Mouse (Mus musculus) intestine, embryonic 16.5 days (tissue): ENCODE measurements around the gene Slc16a9. TPM values are rescaled to one million over a fixed set of nuclear protein-coding genes. Genes with fewer than 3 reads are reported as not detected.

Source experiments
- ATAC-seq: fragments of 200-750 bp; cut with Nextera tagmentation; 2 replicates; pipeline ENCODE4 v1.8.0; 2017; ENCODE audit warnings: moderate TSS enrichment, moderate library complexity
- H3K27ac ChIP-seq: fragments of 300-500 bp; sonication (generic); 2 replicates; pipeline ENCODE4 v1.5.1; 2014; ENCODE audit warnings: mild to moderate bottlenecking, low read length
- H3K27me3 ChIP-seq: fragments of 300-500 bp; sonication (generic); replicated peaks from 2 replicates; pipeline ENCODE4 v1.6.1; 2014; ENCODE audit warnings: low read length, control low read depth, mixed read lengths; ENCODE audit not compliant: control insufficient read depth, insufficient read depth
- H3K36me3 ChIP-seq: fragments of 300-500 bp; sonication (generic); 2 replicates; pipeline ENCODE4 v1.6.1; 2014; ENCODE audit warnings: low read length, control low read depth; ENCODE audit not compliant: control insufficient read depth, insufficient read depth
- H3K4me1 ChIP-seq: fragments of 300-500 bp; sonication (generic); 2 replicates; pipeline ENCODE4 v1.6.1; 2014; ENCODE audit warnings: low read length, control low read depth, mixed read lengths; ENCODE audit not compliant: control insufficient read depth, insufficient read depth
- H3K4me2 ChIP-seq: fragments of 300-500 bp; sonication (generic); 2 replicates; pipeline ENCODE4 v1.6.1; 2014; ENCODE audit warnings: low read depth, low read length, control low read depth
- H3K4me3 ChIP-seq: fragments of 300-500 bp; sonication (generic); 2 replicates; pipeline ENCODE4 v1.5.1; 2014; ENCODE audit warnings: mild to moderate bottlenecking, low read length
- H3K9ac ChIP-seq: fragments of 300-500 bp; sonication (generic); 2 replicates; pipeline ENCODE4 v1.6.1; 2014; ENCODE audit warnings: low read depth, low read length
- H3K9me3 ChIP-seq: fragments of 300-500 bp; sonication (generic); 2 replicates; pipeline ENCODE4 v1.6.1; 2016; ENCODE audit warnings: low read length, control low read depth; ENCODE audit not compliant: control insufficient read depth
- WGBS: fragments of 180-500 bp; shearing (Covaris S2); extraction: QIAGEN DNeasy Blood & Tissue Kit; methylation state at CpG from one replicate; pipeline ENCODE4 v1.1.7; 2014; 5-methylcytosine and 5-hydroxymethylcytosine counted together
- polyA plus RNA-seq: library from polyadenylated mRNA; unstranded; fragments of >200 nt; fragmentation: Nextera tagmentation; extraction: Ambion mirVana; gene quantifications from 2 replicates; pipeline ENCODE4 v1.2.1, GENCODE M21; 2015

The Slc16a9 gene
- polyA plus RNA-seq, 1 experiment from 2014 or later, result 0.50 TPM

GRCm38 (mm10) chr10:70262051-70262450, 17.2 kb downstream of the Slc16a9 start:
- Histone ChIP-seq H3K27ac (no peak overlapping the region), H3K9me3 (no peaks in the 10 kb centered on the region), H3K27me3 (no peaks in the 10 kb centered on the region), H3K4me1 (no peaks in the 10 kb centered on the region), H3K36me3 (no peaks in the 10 kb centered on the region), H3K9ac (no peak overlapping the region), H3K4me3 (no peak overlapping the region), H3K4me2 (no peak overlapping the region)
- ATAC-seq, result no peak
- 69% methylated on average over 3 of the region's 3 CpGs for WGBS

GRCm38 (mm10) chr10:70263681-70264189, 18.8 kb downstream of the Slc16a9 start:
- no peaks in the 10 kb centered on the region for H3K36me3 ChIP-seq
- no peak overlapping the region for H3K9ac ChIP-seq
- no peaks in the 10 kb centered on the region for H3K27me3 ChIP-seq
- H3K9me3 ChIP-seq, result no peaks in the 10 kb centered on the region
- no peak overlapping the region for H3K4me3 ChIP-seq
- no peaks in the 10 kb centered on the region for H3K4me1 ChIP-seq
- 75% methylated on average over 4 of the region's 4 CpGs for WGBS
- ATAC-seq, result no peak
- H3K27ac ChIP-seq, result no peak overlapping the region
- no peak overlapping the region for H3K4me2 ChIP-seq

GRCm38 (mm10) chr10:70264337-70265036, 19.6 kb downstream of the Slc16a9 start:
- Histone ChIP-seq H3K4me3 (no peak overlapping the region), H3K36me3 (no peaks in the 10 kb centered on the region), H3K27ac (no peak overlapping the region), H3K4me2 (no peak overlapping the region), H3K4me1 (no peaks in the 10 kb centered on the region), H3K9me3 (no peaks in the 10 kb centered on the region), H3K27me3 (no peaks in the 10 kb centered on the region), H3K9ac (no peak overlapping the region)
- no peak for ATAC-seq
- 84% methylated on average over 9 of the region's 9 CpGs for WGBS

- no peak for ATAC-seq
- H3K9ac ChIP-seq, result no peak overlapping the region
- WGBS, result 89% methylated on average over 6 of the region's 6 CpGs
- no peaks in the 10 kb centered on the region for H3K36me3 ChIP-seq
- no peak overlapping the region for H3K4me2 ChIP-seq
- no peaks in the 10 kb centered on the region for H3K27me3 ChIP-seq
- H3K4me1 ChIP-seq, result no peaks in the 10 kb centered on the region
- H3K4me3 ChIP-seq, result no peak overlapping the region
- H3K27ac ChIP-seq, result no peak overlapping the region
- no peaks in the 10 kb centered on the region for H3K9me3 ChIP-seq
Measured at GRCm38 (mm10) chr10:70266501-70266900, 21.6 kb downstream of the Slc16a9 start.

GRCm38 (mm10) chr10:70268581-70269446, 23.9 kb downstream of the Slc16a9 start:
- H3K4me1 ChIP-seq, result no peaks in the 10 kb centered on the region
- no peak overlapping the region for H3K27ac ChIP-seq
- no peaks in the 10 kb centered on the region for H3K36me3 ChIP-seq
- H3K27me3 ChIP-seq, result no peaks in the 10 kb centered on the region
- H3K9ac ChIP-seq, result no peak overlapping the region
- WGBS, result 74% methylated on average over 23 of the region's 23 CpGs
- no peak overlapping the region for H3K4me3 ChIP-seq
- no peaks in the 10 kb centered on the region for H3K9me3 ChIP-seq
- ATAC-seq, result no peak
- no peak overlapping the region for H3K4me2 ChIP-seq

GRCm38 (mm10) chr10:70269447-70269787, 24.5 kb downstream of the Slc16a9 start:
- Histone ChIP-seq H3K9ac (no peak overlapping the region), H3K4me3 (no peak overlapping the region), H3K4me2 (no peak overlapping the region), H3K9me3 (no peaks in the 10 kb centered on the region), H3K4me1 (no peaks in the 10 kb centered on the region), H3K27ac (no peak overlapping the region), H3K27me3 (no peaks in the 10 kb centered on the region), H3K36me3 (no peaks in the 10 kb centered on the region)
- 91% methylated on average over 2 of the region's 2 CpGs for WGBS
- no peak for ATAC-seq

- Histone ChIP-seq H3K27me3 (no peaks in the 10 kb centered on the region), H3K4me1 (no peaks in the 10 kb centered on the region)
- 64% methylated on average over 1 of the region's 1 CpGs for WGBS
Measured at GRCm38 (mm10) chr10:70276678-70277077, 31.8 kb downstream of the Slc16a9 start.

GRCm38 (mm10) chr10:70279349-70279748, 34.4 kb downstream of the Slc16a9 start:
- Histone ChIP-seq H3K4me1 (no peaks in the 10 kb centered on the region), H3K36me3 (no peaks in the 10 kb centered on the region), H3K9me3 (no peaks in the 10 kb centered on the region), H3K27me3 (no peaks in the 10 kb centered on the region), H3K27ac (no peak overlapping the region), H3K4me3 (no peak overlapping the region), H3K4me2 (no peak overlapping the region), H3K9ac (no peak overlapping the region)
- 76% methylated on average over 8 of the region's 8 CpGs for WGBS
- no peak for ATAC-seq

More at GRCm38 (mm10) chr10:70276678-70277077, 31.8 kb downstream of the Slc16a9 start:
- no peaks in the 10 kb centered on the region for H3K9me3 ChIP-seq
- no peak overlapping the region for H3K9ac ChIP-seq
- no peak for ATAC-seq
- no peaks in the 10 kb centered on the region for H3K36me3 ChIP-seq
- no peak overlapping the region for H3K4me3 ChIP-seq
- H3K27ac ChIP-seq, result no peak overlapping the region
- H3K4me2 ChIP-seq, result no peak overlapping the region

GRCm38 (mm10) chr10:70287825-70288235, 42.9 kb downstream of the Slc16a9 start:
- peak overlapping the region; percentile 48 for H3K4me2 ChIP-seq
- H3K36me3 ChIP-seq, result no peaks in the 10 kb centered on the region
- H3K9ac ChIP-seq, result no peak overlapping the region
- peak; percentile 63 for ATAC-seq
- WGBS, result 17% methylated on average over 9 of the region's 9 CpGs
- H3K4me1 ChIP-seq, result 0 out of 2 replicates have a peak, but pooled peaks cover 6% of the 10 kb centered on the region
- no peaks in the 10 kb centered on the region for H3K9me3 ChIP-seq
- peak overlapping the region; percentile 19; the same call in 1 of the 2 replicates for H3K4me3 ChIP-seq
- H3K27me3 ChIP-seq, result no peaks in the 10 kb centered on the region
- H3K27ac ChIP-seq, result no peak overlapping the region
